Mouse (Mus musculus): ENCODE data around the gene Upb1. TPM values are rescaled to one million over a fixed set of nuclear protein-coding genes. Genes with fewer than 3 reads are reported as not detected.
"Not testable (repeated sequence)": the region's sequence is repeated elsewhere in the genome, so short reads cannot be mapped to it uniquely, and the experiment has no call there.

Upb1 gene
- total and polyA plus RNA-seq, 3 experiments, result 0.27 TPM; not detected in 2

DNA sequence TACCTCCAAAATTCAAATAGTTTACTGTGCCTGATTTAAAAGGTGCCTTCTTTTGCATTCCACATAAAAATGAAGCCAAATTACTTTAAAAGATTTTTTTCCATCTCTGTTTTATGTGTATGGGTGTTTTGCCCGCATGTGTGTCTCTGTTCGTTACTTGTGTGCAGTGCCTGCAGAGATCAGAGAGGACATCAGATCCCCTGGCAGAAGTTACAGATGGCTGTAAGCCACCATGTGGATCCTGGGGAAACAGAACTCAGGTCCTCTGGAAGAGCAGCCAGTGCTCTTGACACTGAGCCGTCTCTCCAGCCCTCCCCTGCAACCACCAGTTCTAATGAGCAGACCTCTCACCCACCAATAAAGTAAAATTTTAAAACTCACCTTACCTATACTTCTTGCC lies 61.8 kb downstream of the Upb1 start:
- TF ChIP-seq POLR2AphosphoS5 (IDR thresholded peaks at IDR 0.05; ENCODE audit: insufficient replicate concordance, low read depth, low read length), result no peak
- Histone ChIP-seq H3K36me3 (replicated peaks) (no peaks in the 10 kb centered on the region), H3K4me1 (ENCODE audit: insufficient read depth, low read depth, low read length) (no peaks in the 10 kb centered on the region), H3K4me3 (ENCODE audit: low read depth, low read length) (no peak overlapping the region), H3K9me3 (replicated peaks) (no peaks in the 10 kb centered on the region), H3K27me3 (ENCODE audit: insufficient read depth, low read length) (0 out of 2 replicates have a peak, but pooled peaks cover 2% of the 10 kb centered on the region)
- ATAC-seq (ENCODE audit: extremely low read depth, insufficient number of reproducible peaks, low FRiP score, poor library complexity, severe bottlenecking) (no peak), DNase-seq (ENCODE audit: low spot score) (no peak)

DNA sequence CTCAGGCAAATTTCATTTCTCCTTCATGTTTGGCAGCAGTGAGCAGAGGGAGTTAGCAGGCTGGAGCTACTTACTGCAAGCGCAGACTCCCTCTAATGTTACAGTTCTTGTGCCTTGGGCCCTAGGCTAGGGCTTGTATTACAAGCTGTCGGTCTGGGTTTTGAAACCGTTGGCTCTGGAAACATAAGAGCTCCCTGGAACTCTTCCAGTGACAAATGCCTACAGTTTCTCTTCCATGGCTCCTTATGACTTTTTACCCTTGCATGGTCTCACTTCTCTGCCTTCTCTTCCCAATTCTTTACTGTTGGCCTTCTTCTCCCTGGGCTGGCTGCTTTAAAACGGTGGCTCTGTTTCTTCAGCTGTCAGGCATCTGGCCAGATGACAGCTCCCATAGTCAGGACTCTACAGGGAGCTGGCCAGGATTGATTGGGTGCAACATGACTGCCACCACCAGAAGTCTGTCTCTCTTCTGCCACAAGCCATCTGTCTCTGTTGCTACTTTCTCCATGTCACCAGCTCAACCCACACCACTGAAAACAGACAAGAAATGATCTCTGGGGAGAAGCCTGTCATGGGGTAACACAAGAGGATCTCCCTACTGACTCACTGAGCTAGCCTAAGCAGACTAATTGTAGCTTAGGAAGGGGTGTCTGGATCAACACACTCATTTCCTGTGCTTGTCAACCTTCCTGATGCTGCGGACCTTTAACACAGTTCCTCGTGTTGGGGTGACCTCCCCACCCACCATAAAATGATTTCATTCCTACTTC lies 65.1 kb downstream of the Upb1 start:
- TF ChIP-seq GATA1 (IDR thresholded peaks at IDR 0.05; ENCODE audit: borderline replicate concordance, low read length) (no peak), POLR2AphosphoS5 (IDR thresholded peaks at IDR 0.05; ENCODE audit: insufficient replicate concordance, low read depth, low read length) (no peak)
- no peaks in the 10 kb centered on the region for H3K9me3 ChIP-seq (replicated peaks)

DNA sequence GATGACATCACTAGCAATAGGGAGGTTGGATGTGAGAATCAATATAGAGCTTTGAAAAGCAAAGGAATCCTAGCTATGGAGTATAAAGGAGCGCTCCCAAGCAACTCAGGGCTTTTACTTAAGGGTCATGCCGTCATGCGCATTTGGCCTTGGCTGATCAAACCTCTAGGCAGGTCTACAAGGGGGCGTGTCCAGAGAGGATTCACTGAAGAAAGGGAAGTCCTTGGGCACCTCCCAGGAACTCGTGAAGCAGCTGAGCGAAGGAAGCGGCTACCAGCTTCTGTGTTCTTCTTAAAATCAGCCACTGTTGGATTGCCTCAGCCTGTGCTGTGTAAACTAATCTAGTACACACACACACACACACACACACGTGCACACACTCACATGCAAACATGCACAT lies 72.5 kb downstream of the Upb1 start:
- no peaks in the 10 kb centered on the region for H3K36me3 ChIP-seq (replicated peaks)
- no peaks in the 10 kb centered on the region for H3K27me3 ChIP-seq (ENCODE audit: insufficient read depth, low read length)
- no peak for DNase-seq (ENCODE audit: low spot score)
- ATAC-seq (ENCODE audit: extremely low read depth, insufficient number of reproducible peaks, low FRiP score, poor library complexity, severe bottlenecking), result no peak
- no peaks in the 10 kb centered on the region for H3K9me3 ChIP-seq (replicated peaks)
- TF ChIP-seq TAL1 (conservative IDR thresholded peaks at IDR 0.05; ENCODE audit: low read depth, low read length) (no peak), CTCF (IDR thresholded peaks at IDR 0.05; ENCODE audit: low read depth, low read length) (no peak), GATA1 (IDR thresholded peaks at IDR 0.05; ENCODE audit: borderline replicate concordance, low read length) (no peak), POLR2AphosphoS5 (IDR thresholded peaks at IDR 0.05; ENCODE audit: insufficient replicate concordance, low read depth, low read length) (no peak), GATA2 (IDR thresholded peaks at IDR 0.05; ENCODE audit: borderline replicate concordance, low read depth, low read length) (no peak)
- no peak overlapping the region for H3K4me3 ChIP-seq (ENCODE audit: low read depth, low read length)
- H3K4me1 ChIP-seq (ENCODE audit: insufficient read depth, low read depth, low read length), result no peaks in the 10 kb centered on the region

More for the DNA sequence above, 65.1 kb downstream of the Upb1 start:
- Histone ChIP-seq H3K4me1 (ENCODE audit: insufficient read depth, low read depth, low read length) (no peaks in the 10 kb centered on the region), H3K4me3 (ENCODE audit: low read depth, low read length) (no peak overlapping the region), H3K27me3 (ENCODE audit: insufficient read depth, low read length) (0 out of 2 replicates have a peak, but pooled peaks cover 2% of the 10 kb centered on the region), H3K36me3 (replicated peaks) (no peaks in the 10 kb centered on the region)
- ATAC-seq (ENCODE audit: extremely low read depth, insufficient number of reproducible peaks, low FRiP score, poor library complexity, severe bottlenecking) (no peak), DNase-seq (ENCODE audit: low spot score) (no peak)

DNA sequence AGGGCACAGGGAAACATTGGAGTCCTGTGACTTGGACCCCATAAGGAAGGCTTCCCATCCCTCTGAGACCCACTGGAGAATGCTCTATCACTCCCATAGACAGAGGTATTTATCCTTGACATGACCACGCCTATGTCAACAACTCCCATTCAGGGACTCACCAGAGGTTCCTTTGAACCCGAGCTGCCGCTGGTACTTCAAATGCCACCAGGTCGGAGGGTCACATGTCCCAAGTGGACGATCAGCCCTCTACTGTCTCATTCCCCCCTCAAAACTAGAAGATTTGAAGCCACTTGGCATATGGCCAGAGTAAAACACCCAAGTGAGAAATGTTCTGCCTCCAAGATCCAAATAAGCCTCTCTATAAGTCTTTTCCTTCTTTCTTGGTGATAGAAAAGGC lies 73.7 kb downstream of the Upb1 start:
- H3K9me3 ChIP-seq (replicated peaks), result no peaks in the 10 kb centered on the region
- H3K27me3 ChIP-seq (ENCODE audit: insufficient read depth, low read length), result no peaks in the 10 kb centered on the region
- H3K4me3 ChIP-seq (ENCODE audit: low read depth, low read length), result no peak overlapping the region
- no peaks in the 10 kb centered on the region for H3K4me1 ChIP-seq (ENCODE audit: insufficient read depth, low read depth, low read length)
- TF ChIP-seq TAL1 (conservative IDR thresholded peaks at IDR 0.05; ENCODE audit: low read depth, low read length) (no peak), CTCF (IDR thresholded peaks at IDR 0.05; ENCODE audit: low read depth, low read length) (no peak), POLR2AphosphoS5 (IDR thresholded peaks at IDR 0.05; ENCODE audit: insufficient replicate concordance, low read depth, low read length) (no peak), GATA2 (IDR thresholded peaks at IDR 0.05; ENCODE audit: borderline replicate concordance, low read depth, low read length) (no peak), GATA1 (IDR thresholded peaks at IDR 0.05; ENCODE audit: borderline replicate concordance, low read length) (no peak)
- ATAC-seq (ENCODE audit: extremely low read depth, insufficient number of reproducible peaks, low FRiP score, poor library complexity, severe bottlenecking) (no peak), DNase-seq (ENCODE audit: low spot score) (no peak)
- no peaks in the 10 kb centered on the region for H3K36me3 ChIP-seq (replicated peaks)

DNA sequence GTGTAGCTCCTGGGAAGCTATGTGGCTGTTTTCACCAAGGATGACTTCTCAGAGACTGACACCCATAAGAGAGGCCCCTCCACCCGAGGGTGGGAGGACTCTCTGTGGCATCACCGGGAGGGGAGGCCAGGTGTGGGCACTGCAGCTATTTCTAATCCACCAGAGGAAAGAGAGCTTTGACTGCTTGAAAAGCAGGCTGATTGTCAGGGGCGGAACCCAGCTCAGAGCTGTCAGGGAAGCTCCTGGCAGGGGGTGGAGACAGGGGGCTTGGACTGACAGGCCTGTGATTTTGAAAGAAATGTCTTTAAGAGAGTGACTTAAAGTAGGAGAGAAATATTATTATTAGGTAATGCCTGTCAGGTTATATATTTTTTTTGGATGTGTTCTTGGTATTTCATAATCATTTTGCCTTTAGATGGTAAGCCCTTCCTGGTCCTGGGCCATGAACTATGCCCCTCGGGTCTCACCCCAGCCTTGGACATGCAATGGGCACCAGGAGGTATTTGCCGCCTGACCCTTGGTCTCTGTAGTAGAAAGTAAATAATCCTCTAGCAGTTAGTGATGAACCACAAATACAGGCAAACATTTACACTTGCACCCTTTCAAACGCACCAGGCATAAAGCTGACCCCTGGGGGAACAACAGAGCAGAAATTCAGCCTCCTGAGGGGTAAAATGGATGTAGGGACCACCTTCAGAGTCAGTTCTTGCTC lies 74.4 kb downstream of the Upb1 start:
- H3K27me3 ChIP-seq (ENCODE audit: insufficient read depth, low read length); H3K36me3 ChIP-seq (replicated peaks); DNase-seq (ENCODE audit: low spot score); H3K4me1 ChIP-seq (ENCODE audit: insufficient read depth, low read depth, low read length); H3K4me3 ChIP-seq (ENCODE audit: low read depth, low read length); H3K9me3 ChIP-seq (replicated peaks); ATAC-seq (ENCODE audit: extremely low read depth, insufficient number of reproducible peaks, low FRiP score, poor library complexity, severe bottlenecking): not testable (repeated sequence)

DNA sequence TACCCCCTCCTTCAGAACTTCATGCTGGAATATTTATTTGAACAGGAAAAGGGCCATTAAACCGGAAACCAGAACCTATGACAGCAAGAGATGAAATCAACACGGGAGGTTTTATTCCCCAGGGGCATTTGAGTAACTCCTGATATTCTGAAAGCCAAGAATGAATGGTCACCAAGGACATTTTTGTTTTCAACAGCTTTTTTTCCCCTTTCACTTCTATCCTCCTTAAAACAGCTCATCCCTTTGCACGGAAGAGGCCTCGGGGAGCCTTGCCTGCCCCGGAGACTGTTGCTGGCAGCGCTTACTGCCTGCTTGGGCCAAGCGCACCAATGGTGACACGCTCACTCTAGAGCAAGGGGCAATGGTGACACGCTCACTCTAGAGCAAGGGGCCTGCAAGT lies 76.1 kb downstream of the Upb1 start:
- no peaks in the 10 kb centered on the region for H3K9me3 ChIP-seq (replicated peaks)
- ATAC-seq (ENCODE audit: extremely low read depth, insufficient number of reproducible peaks, low FRiP score, poor library complexity, severe bottlenecking) (no peak), DNase-seq (ENCODE audit: low spot score) (no peak)
- peaks cover 5% of the 10 kb centered on the region; the same call in 1 of the 2 replicates for H3K27me3 ChIP-seq (ENCODE audit: insufficient read depth, low read length)
- no peaks in the 10 kb centered on the region for H3K4me1 ChIP-seq (ENCODE audit: insufficient read depth, low read depth, low read length)
- TF ChIP-seq CTCF (IDR thresholded peaks at IDR 0.05; ENCODE audit: low read depth, low read length) (no peak), TAL1 (conservative IDR thresholded peaks at IDR 0.05; ENCODE audit: low read depth, low read length) (no peak), POLR2AphosphoS5 (IDR thresholded peaks at IDR 0.05; ENCODE audit: insufficient replicate concordance, low read depth, low read length) (no peak), GATA2 (IDR thresholded peaks at IDR 0.05; ENCODE audit: borderline replicate concordance, low read depth, low read length) (no peak), GATA1 (IDR thresholded peaks at IDR 0.05; ENCODE audit: borderline replicate concordance, low read length) (no peak)
- no peak overlapping the region for H3K4me3 ChIP-seq (ENCODE audit: low read depth, low read length)
- no peaks in the 10 kb centered on the region for H3K36me3 ChIP-seq (replicated peaks)

All from G1E (cell line).